Mouse (Mus musculus): ENCODE measurements around the gene Parn. TPM values are rescaled to one million over a fixed set of nuclear protein-coding genes. Genes with fewer than 3 reads are reported as not detected.

The Parn gene
- 13.9 and 15.5 TPM in 2 replicates for polyA plus RNA-seq (2015; fragmentation: Nextera tagmentation; extraction: Ambion mirVana)

GRCm38 (mm10) chr16:13667878-13668343 lies at the start of gene Parn:
Parn (minus strand) TSS chr16:13668170.
- peak within 1 kb of the TSS; percentile 76 for H3K4me3 ChIP-seq (replicated peaks)
- peaks cover 19% of the 10 kb centered on the region for H3K36me3 ChIP-seq (replicated peaks)
- peak within 1 kb of the TSS; percentile 80 for H3K4me2 ChIP-seq
- H3K4me1 ChIP-seq (replicated peaks): peaks cover 41% of the 10 kb centered on the region
- H3K27me3 ChIP-seq: no peaks in the 10 kb centered on the region
- H3K9me3 ChIP-seq (replicated peaks): no peaks in the 10 kb centered on the region
- peak; percentile 71 for ATAC-seq (ENCODE audit: insufficient read depth)
- under 1% methylated on average over 35 of the region's 35 CpGs for WGBS (ENCODE audit: insufficient replicate concordance)
- peak within 1 kb of the TSS; percentile 75 for H3K27ac ChIP-seq (replicated peaks)
- H3K9ac ChIP-seq: peak within 1 kb of the TSS; percentile 71

DNA sequence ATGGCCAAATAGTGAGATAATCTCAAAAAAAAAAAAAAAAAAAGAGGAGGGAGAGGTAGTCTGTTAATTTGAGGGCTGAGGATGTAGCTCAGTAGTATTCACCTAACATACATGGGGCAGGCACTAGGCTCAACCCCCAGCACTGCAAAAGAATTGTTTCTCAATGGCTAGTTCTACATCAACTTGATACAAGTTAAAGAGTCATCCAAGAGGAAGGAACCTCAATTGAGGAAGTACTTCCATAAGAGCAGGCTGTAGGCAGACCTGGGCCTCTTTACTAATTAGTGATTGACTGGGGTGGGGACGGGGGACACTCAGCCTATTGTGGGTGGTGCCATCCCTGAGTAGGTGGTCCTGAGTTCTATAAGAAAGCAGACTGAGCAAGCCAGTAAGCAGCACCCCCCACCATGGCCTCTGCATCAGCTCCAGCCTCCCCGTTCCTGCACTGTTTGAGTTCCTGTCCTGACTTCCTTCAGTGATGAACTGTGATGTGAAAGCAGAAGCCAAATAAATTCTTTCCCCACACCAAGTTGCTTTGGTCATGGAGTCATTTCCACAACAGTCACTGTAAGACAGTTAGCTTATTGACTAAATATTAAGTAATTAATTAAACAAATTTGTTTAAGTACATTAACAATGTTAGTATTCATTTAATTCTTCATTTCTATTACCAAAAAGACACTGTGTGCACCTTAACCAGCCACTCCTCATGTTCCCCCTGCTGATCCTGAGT lies 49.0 kb upstream of the Parn start:
- ATAC-seq (ENCODE audit: insufficient read depth): no peak
- no peaks in the 10 kb centered on the region for H3K4me1 ChIP-seq (replicated peaks)
- no peaks in the 10 kb centered on the region for H3K27me3 ChIP-seq
- 39% methylated on average over 2 of the region's 2 CpGs for WGBS (ENCODE audit: insufficient replicate concordance)
- no peak overlapping the region for H3K27ac ChIP-seq (replicated peaks)
- no peak overlapping the region for H3K4me2 ChIP-seq
- H3K9ac ChIP-seq: no peak overlapping the region
- H3K9me3 ChIP-seq (replicated peaks): no peaks in the 10 kb centered on the region
- no peaks in the 10 kb centered on the region for H3K36me3 ChIP-seq (replicated peaks)
- H3K4me3 ChIP-seq (replicated peaks): no peak overlapping the region

DNA sequence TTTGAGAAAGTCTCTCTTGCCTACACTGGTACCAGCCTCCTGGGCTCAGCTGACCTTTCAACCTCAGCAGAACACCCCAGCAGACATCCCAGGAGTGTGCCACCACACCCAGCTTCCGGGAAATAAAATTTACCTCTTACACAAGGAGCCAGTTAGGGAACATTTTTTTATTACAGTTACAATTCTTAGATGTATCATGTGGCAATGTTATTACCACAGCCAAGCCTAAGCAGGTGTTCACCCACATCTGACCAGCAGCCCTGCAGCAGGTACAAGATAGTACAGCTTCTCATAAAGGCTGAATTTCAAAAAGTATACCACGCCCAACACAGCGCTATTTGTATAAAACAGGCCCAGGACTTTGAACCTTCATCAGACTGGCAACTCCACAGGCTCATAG lies 46.9 kb upstream of the Parn start:
- ATAC-seq (ENCODE audit: insufficient read depth): no peak
- Histone ChIP-seq H3K4me3 (replicated peaks) (no peak overlapping the region), H3K27me3 (no peaks in the 10 kb centered on the region), H3K4me1 (replicated peaks) (no peaks in the 10 kb centered on the region), H3K9ac (no peak overlapping the region), H3K9me3 (replicated peaks) (no peaks in the 10 kb centered on the region), H3K4me2 (no peak overlapping the region), H3K36me3 (replicated peaks) (no peaks in the 10 kb centered on the region), H3K27ac (replicated peaks) (no peak overlapping the region)
- WGBS (ENCODE audit: insufficient replicate concordance): 66% methylated on average over 3 of the region's 3 CpGs

DNA sequence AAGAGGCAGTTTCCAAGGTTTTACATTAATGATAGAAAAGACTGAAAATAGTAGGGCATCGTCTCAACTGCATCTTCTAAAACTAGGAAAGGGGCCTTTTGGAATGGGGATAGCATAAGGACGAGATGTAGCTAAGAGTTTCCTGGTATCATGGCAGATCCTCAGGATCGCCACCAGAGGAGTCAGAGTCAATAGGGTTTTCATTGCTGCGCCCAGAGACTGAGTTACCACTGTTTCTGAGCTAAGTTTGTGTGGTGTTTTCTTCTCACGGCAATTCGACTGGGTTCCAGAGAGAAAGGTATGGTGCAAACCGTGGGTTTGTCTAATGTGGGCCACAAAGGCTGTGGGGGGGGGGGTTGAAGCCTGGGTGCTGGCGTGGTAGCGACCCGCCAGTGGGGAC lies 36.7 kb upstream of the Parn start:
- Histone ChIP-seq H3K4me1 (replicated peaks) (no peaks in the 10 kb centered on the region), H3K27me3 (no peaks in the 10 kb centered on the region), H3K4me3 (replicated peaks) (no peak overlapping the region), H3K4me2 (no peak overlapping the region), H3K9ac (no peak overlapping the region), H3K27ac (replicated peaks) (no peak overlapping the region), H3K9me3 (replicated peaks) (no peaks in the 10 kb centered on the region), H3K36me3 (replicated peaks) (peaks cover 39% of the 10 kb centered on the region)
- ATAC-seq (ENCODE audit: insufficient read depth): no peak
- 80% methylated on average over 10 of the region's 10 CpGs for WGBS (ENCODE audit: insufficient replicate concordance)

GRCm38 (mm10) chr16:13702184-13702583 lies 34.2 kb upstream of the Parn start:
- 83% methylated on average over 7 of the region's 7 CpGs for WGBS (ENCODE audit: insufficient replicate concordance)
- peaks cover 64% of the 10 kb centered on the region for H3K36me3 ChIP-seq (replicated peaks)

DNA sequence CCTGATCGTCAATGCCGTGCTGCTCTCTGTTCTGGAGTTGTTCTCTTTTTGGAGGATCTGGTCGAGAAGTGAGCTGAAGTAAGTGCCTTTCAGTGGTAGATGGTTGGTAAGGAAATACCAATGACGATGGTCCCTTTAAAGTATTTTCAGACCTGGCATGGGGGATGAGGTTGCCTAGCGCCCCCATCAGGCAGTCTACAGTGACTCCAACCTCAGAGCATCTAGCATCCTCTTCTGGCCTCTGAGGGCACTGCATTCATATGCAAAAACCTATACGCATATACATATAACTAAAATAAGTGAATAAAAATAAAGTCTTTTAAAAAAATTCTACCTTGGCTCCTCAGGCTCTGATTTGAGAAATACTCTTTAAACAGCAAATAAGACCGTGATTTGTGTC lies 31.0 kb upstream of the Parn start:
- no peak overlapping the region for H3K4me3 ChIP-seq (replicated peaks)
- H3K9me3 ChIP-seq (replicated peaks): no peaks in the 10 kb centered on the region
- 78% methylated on average over 7 of the region's 7 CpGs for WGBS (ENCODE audit: insufficient replicate concordance)
- H3K27me3 ChIP-seq: no peaks in the 10 kb centered on the region
- H3K4me1 ChIP-seq (replicated peaks): no peaks in the 10 kb centered on the region
- no peak overlapping the region for H3K9ac ChIP-seq
- ATAC-seq (ENCODE audit: insufficient read depth): no peak
- no peak overlapping the region for H3K4me2 ChIP-seq
- H3K27ac ChIP-seq (replicated peaks): no peak overlapping the region
- peaks cover 76% of the 10 kb centered on the region for H3K36me3 ChIP-seq (replicated peaks)

More at GRCm38 (mm10) chr16:13702184-13702583, 34.2 kb upstream of the Parn start:
- ATAC-seq (ENCODE audit: insufficient read depth): no peak
- H3K4me2 ChIP-seq: no peak overlapping the region
- H3K9me3 ChIP-seq (replicated peaks): no peaks in the 10 kb centered on the region
- no peak overlapping the region for H3K9ac ChIP-seq
- H3K4me1 ChIP-seq (replicated peaks): no peaks in the 10 kb centered on the region
- no peaks in the 10 kb centered on the region for H3K27me3 ChIP-seq
- H3K4me3 ChIP-seq (replicated peaks): no peak overlapping the region
- no peak overlapping the region for H3K27ac ChIP-seq (replicated peaks)

DNA sequence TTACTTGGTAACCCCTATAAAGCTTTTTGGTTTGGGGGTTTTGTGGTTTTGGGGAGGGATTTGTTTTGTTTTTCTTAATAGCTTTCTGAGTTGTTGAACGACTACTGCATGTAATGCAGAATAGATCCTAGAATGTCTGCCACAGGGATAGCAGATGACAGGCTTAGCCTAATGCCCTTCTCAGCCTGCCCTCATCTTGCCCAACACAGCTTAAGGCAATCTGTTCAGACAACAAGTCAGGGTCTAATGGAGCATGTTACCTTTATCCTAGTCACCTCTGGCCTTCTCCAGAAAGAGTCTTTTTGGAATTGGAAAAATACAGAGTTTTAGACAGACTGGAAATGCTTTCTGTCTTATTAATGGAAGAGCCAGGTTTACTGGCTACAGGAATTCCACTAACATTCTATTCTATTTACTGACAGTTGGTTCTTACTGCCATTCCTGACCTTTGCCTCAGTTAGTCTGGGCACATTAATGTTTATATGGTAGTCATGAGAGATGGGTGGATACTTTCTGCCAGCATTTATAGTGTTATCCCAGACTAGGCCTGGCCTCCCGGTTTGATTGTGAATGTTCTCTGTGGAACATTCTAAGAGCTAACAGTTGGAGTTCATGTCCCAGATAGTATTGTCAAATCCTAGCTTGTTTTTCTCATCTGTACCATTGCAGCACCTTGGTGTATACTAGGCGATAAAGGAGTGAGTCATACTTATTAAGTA lies 10.8 kb upstream of the Parn start:
- no peak overlapping the region for H3K27ac ChIP-seq (replicated peaks)
- WGBS (ENCODE audit: insufficient replicate concordance): 66% methylated on average over 3 of the region's 3 CpGs
- no peak overlapping the region for H3K9ac ChIP-seq
- no peaks in the 10 kb centered on the region for H3K27me3 ChIP-seq
- no peaks in the 10 kb centered on the region for H3K9me3 ChIP-seq (replicated peaks)
- no peak overlapping the region for H3K4me3 ChIP-seq (replicated peaks)
- H3K4me2 ChIP-seq: no peak overlapping the region
- H3K36me3 ChIP-seq (replicated peaks): peaks cover 25% of the 10 kb centered on the region
- peaks cover 3% of the 10 kb centered on the region; the same call in 1 of the 2 replicates for H3K4me1 ChIP-seq (replicated peaks)
- no peak for ATAC-seq (ENCODE audit: insufficient read depth)

GRCm38 (mm10) chr16:13674511-13674910 lies 6.5 kb upstream of the Parn start:
- Histone ChIP-seq H3K4me3 (replicated peaks) (no peak overlapping the region), H3K4me1 (replicated peaks) (peaks cover 21% of the 10 kb centered on the region), H3K9me3 (replicated peaks) (no peaks in the 10 kb centered on the region), H3K36me3 (replicated peaks) (peaks cover 22% of the 10 kb centered on the region), H3K27me3 (no peaks in the 10 kb centered on the region), H3K4me2 (no peak overlapping the region), H3K27ac (replicated peaks) (no peak overlapping the region), H3K9ac (no peak overlapping the region)
- WGBS (ENCODE audit: insufficient replicate concordance): 71% methylated on average over 3 of the region's 3 CpGs
- ATAC-seq (ENCODE audit: insufficient read depth): no peak

- Histone ChIP-seq H3K27ac (replicated peaks) (peak overlapping the region; percentile 89; the same call in 1 of the 2 replicates), H3K4me3 (replicated peaks) (peak overlapping the region; percentile 94), H3K9ac (no peak overlapping the region), H3K4me2 (peak overlapping the region; percentile 92), H3K27me3 (no peaks in the 10 kb centered on the region), H3K9me3 (replicated peaks) (no peaks in the 10 kb centered on the region), H3K36me3 (replicated peaks) (peaks cover 20% of the 10 kb centered on the region), H3K4me1 (replicated peaks) (peaks cover 35% of the 10 kb centered on the region)
- no peak for ATAC-seq (ENCODE audit: insufficient read depth)
- WGBS (ENCODE audit: insufficient replicate concordance): 72% methylated on average over 5 of the region's 5 CpGs
These were observed 5.1 kb upstream of the Parn start for GRCm38 (mm10) chr16:13673114-13673513.

GRCm38 (mm10) chr16:13672386-13672898 lies 4.5 kb upstream of the Parn start:
- H3K4me2 ChIP-seq: peak overlapping the region; percentile 92
- peaks cover 13% of the 10 kb centered on the region for H3K36me3 ChIP-seq (replicated peaks)
- ATAC-seq (ENCODE audit: insufficient read depth): peak; percentile 71
- peak overlapping the region; percentile 94 for H3K4me3 ChIP-seq (replicated peaks)
- no peaks in the 10 kb centered on the region for H3K27me3 ChIP-seq
- H3K9ac ChIP-seq: peak overlapping the region; percentile 88
- peaks cover 39% of the 10 kb centered on the region for H3K4me1 ChIP-seq (replicated peaks)
- peak overlapping the region; percentile 89 for H3K27ac ChIP-seq (replicated peaks)
- no peaks in the 10 kb centered on the region for H3K9me3 ChIP-seq (replicated peaks)
- WGBS (ENCODE audit: insufficient replicate concordance): under 1% methylated on average over 20 of the region's 20 CpGs

DNA sequence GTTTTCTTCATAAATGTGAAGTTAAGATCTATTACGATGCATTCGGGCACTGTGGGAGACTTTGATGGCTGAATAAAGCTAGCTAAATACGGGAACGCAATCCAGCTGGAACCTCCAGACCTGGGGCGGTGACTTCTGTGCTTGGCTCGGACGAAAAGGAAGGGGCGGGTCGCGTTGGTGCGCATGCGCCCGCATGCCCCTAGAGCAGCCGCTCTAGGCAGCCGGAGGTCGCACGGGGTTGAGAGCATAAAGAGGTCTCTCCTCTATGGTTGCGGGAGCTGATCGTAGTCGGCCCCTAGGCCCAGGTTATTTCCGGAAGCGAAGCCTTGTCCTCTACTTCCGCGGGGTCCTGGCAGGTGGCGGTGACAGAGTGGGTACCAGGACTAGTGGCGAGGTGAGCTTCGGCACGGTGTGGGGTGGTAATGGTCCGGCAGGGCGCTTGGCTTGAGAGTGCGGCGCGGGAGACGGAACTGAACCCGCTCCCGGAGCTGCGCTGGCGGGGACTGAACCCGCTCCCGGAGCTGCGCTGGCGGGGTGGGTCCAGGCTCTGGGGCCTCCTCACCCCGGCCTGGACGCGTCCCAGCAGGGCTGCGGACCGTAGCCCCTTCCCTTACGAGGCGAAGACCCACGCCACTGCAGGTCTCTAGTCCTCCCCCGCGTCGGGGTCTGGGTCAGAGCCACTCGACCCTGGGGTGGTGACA lies 3.9 kb upstream of the Parn start, which contains the start of the genes Bfar and 3110001I22Rik:
Bfar (plus strand) TSS at position 174 of the 701 bp plus-strand sequence.
3110001I22Rik (plus strand) TSS at position 245 of the 701 bp plus-strand sequence.
- peak within 1 kb of the TSS; percentile 94 for H3K4me3 ChIP-seq (replicated peaks)
- no peaks in the 10 kb centered on the region for H3K9me3 ChIP-seq (replicated peaks)
- peak within 1 kb of the TSS; percentile 88 for H3K9ac ChIP-seq
- H3K27ac ChIP-seq (replicated peaks): peak within 1 kb of the TSS; percentile 89
- peaks cover 7% of the 10 kb centered on the region for H3K36me3 ChIP-seq (replicated peaks)
- H3K4me1 ChIP-seq (replicated peaks): peaks cover 45% of the 10 kb centered on the region
- H3K27me3 ChIP-seq: no peaks in the 10 kb centered on the region
- peak within 1 kb of the TSS; percentile 92 for H3K4me2 ChIP-seq
- under 1% methylated on average over 54 of the region's 54 CpGs for WGBS (ENCODE audit: insufficient replicate concordance)
- peak; percentile 82 for ATAC-seq (ENCODE audit: insufficient read depth)
